Mouse (Mus musculus) olfactory bulb, adult 2 months (tissue): ENCODE data around the gene Lhx9.

ENCODE experiments used
- CTCF ChIP-seq: fragments of 200-500 bp; IDR thresholded peaks from 2 replicates; pipeline ENCODE4 v1.5.1; 2012; ENCODE audit warnings: low read depth, mild to moderate bottlenecking, low read length, moderate library complexity; ENCODE audit not compliant: insufficient read depth
- POLR2A ChIP-seq: fragments of 200-500 bp; IDR thresholded peaks from 2 replicates; pipeline ENCODE4 v1.6.1; 2012; ENCODE audit warnings: mild to moderate bottlenecking, low read depth, low read length, moderate library complexity; ENCODE audit not compliant: insufficient read depth

DNA sequence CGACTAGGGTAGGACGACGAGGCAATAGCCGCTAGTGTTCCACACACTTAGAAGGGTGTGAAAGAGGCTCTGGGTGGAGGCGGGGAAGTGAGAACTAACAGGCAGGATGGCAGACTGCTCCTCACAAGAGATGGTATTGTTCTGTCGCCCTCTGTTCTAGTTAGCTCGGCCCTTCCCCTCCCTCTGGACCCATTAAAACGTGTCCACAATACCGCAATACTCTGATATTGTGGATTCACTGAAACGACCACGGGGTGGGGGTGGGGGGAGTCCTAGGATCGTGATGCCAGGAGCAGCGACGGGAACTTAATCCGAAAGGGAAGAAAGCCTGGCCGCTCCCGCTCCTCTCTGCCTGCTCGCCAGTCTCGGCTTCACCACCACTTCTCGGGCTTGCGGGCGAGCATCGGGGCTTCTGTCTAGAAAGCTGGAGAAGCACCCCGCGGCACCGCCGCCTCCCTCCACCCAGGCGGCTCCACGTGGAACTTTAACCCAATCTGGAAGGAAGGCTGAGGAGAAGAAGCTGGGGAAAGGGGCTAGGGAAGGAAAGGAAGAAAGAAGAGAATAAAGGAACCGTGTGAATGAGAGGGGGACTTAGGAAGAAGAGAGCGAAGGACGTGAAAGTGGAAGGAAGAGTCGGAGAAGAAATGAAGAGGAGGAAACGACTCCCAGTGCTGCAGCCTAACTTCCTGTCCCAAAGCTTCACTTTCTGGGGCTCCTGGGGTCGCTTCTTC is 4.9 kb downstream of the Lhx9 start:
- TF ChIP-seq CTCF (no peak), POLR2A (no peak)
